Mouse (Mus musculus): ENCODE measurements around the gene Uba52.

The Uba52 gene

DNA sequence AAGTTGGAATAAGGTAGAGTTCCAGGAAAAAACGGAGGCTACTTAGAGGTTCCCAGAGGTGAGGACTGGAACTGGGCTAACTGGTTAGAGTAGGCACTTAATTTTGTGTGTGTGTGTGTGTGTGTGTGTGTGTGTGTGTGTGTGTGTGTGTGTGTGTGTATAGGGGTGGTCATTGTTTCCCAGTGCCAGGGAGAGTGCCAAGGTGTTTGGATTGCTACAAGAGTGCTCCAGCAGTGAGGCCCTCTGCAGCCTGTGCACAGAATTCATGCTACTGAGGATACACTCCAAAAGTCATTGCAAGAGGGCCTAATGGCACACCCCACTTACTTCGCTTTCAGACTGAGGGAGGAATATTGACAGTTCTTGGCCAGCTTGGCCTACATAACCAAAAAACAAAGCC, 27.7 kb downstream of the Uba52 start:
- DNase-seq (ENCODE audit: low spot score) = no peak

- no peak for DNase-seq (ENCODE audit: low spot score)
Observed at GRCm38 (mm10) chr8:70481908-70482307, 28.7 kb downstream of the Uba52 start.

DNA sequence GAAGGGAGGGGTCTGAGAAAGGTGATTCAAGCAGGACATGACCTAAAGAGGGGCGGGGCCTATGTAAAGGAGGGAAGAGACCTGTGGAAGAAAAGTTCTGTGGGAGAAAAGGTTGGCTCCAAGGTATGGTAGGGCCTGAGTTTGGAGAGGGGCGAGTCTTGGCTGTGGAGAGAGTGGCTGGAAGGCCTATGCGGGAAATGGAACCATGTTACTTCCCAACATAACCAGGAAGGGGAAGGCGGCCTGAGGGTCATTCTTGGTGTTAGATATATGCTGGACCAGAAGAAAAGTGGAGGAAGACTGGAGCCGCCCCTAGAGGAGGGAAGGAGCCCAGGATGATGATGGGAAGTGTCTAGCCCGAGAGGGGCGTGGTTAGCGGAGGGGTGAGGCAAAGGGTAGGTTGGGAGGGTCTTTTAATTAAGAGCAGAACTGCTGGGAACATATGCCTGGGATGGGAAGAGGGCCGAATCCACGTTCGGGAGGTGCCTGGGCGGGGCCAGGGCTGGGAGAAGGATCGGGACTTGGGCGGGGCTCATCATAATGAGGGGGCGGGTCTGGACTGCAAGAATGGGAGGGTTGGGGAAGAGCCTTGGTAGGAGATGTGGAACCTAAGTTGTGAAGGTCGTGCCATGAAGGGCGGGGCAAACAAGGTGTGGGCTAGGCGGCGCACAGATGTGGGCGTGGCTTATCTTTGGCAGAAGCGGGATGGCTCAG, 33.2 kb downstream of the Uba52 start:
- peak; percentile 73 for DNase-seq (ENCODE audit: low spot score)

GRCm38 (mm10) chr8:70476333-70477268, 34.0 kb downstream of the Uba52 start, which contains the start of gene Klhl26:
Klhl26 (minus strand) TSS chr8:70476968.
- peak; percentile 98 for DNase-seq (ENCODE audit: low spot score)

- DNase-seq (ENCODE audit: low spot score) = no peak
Observed at GRCm38 (mm10) chr8:70471856-70472255, 38.7 kb downstream of the Uba52 start.

DNA sequence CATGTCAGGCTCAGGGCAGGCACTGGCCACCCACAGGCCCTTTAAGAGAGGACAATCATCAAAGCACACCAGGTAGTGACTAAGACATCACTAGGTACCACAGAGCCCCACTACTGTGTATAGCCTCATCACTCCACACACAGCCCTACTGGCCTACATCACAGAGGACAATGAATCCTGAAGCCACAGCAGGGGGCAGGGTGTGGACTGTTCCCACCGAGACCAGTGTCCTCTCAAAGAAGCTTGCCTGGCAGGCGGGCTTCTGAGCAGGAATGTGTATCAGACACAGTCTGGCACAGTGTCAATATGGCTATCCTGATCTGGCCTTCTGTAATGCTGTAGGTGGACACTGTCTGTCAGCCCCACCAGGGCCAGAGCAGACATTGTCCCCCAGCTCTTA, 40.7 kb downstream of the Uba52 start:
- no peak for DNase-seq (ENCODE audit: low spot score)

GRCm38 (mm10) chr8:70469295-70469916, 41.2 kb downstream of the Uba52 start:
- DNase-seq (ENCODE audit: low spot score) = peak; percentile 13

- DNase-seq (ENCODE audit: low spot score) = no peak
Observed at GRCm38 (mm10) chr8:70468733-70469132, 41.9 kb downstream of the Uba52 start.

- DNase-seq (ENCODE audit: low spot score) = no peak
Observed at GRCm38 (mm10) chr8:70467907-70468306, 42.7 kb downstream of the Uba52 start.

DNA sequence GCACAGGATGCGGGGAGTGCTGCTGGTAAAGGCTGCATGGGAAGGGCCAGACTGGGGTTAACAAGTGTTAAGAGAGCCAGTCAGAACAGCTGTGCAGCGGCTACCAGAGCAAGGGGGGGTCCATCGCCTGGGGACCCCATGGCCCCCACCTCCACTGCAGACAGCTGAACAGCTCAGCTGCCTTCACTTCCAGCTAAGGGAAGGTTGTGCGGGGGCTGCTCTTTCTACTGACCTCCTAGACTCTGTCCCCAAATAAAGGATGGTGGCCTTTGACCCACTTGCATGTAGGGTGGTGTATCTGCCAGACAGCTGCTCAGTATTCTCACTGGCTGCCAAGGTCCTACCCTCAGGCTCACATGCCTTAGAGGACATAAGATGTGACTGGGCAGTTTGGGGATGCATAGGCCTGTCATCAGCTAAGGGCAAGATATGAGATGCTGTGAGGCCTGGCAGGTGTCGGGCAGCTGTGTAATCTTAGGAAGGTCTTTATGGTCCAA, 43.3 kb downstream of the Uba52 start:
- no peak for DNase-seq (ENCODE audit: low spot score)

DNA sequence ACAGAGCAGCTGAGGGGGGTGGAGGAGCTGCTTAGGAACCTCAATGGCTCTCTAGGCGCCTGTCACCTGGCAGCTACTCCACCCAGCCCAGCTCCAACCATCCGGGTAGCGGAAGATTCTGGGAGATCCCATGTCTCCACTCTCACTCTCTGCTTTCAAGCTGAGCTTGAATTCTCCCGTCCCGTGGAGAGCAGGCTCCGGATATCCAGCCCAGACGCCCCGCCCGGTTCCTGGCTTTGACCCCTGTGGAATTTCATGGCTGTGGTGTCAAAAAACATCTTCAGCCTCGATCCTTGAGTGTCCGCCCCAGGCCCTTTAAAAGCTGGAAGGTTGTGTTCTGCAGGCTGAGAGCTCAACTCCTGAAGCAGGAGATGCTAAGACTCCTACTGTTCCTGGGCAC, 43.8 kb downstream of the Uba52 start:
- DNase-seq (ENCODE audit: low spot score) = no peak

DNA sequence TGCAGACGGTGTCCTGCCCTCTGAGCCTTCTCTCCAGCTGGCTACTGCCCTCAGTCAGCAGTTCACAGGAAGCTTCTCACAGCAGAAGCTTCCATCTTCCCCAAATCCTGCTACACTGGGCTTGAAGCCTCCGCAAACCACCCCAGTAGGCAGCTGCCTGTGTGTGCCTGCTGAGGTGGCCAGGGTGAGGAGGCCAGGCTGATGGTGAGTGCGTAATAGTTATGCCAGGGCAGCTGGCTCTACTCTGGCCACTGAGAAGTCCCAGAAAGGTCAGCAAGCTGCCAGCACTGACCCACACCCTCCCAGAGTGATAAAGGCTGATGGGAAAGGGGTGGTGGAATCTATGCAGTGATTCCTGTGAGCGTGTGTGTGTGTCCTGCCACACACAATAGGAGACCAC, 44.3 kb downstream of the Uba52 start:
- DNase-seq (ENCODE audit: low spot score) = no peak

GRCm38 (mm10) chr8:70465701-70466100, 44.9 kb downstream of the Uba52 start:
- DNase-seq (ENCODE audit: low spot score) = no peak

GRCm38 (mm10) chr8:70464162-70464561, 46.4 kb downstream of the Uba52 start:
- no peak for DNase-seq (ENCODE audit: low spot score)

DNA sequence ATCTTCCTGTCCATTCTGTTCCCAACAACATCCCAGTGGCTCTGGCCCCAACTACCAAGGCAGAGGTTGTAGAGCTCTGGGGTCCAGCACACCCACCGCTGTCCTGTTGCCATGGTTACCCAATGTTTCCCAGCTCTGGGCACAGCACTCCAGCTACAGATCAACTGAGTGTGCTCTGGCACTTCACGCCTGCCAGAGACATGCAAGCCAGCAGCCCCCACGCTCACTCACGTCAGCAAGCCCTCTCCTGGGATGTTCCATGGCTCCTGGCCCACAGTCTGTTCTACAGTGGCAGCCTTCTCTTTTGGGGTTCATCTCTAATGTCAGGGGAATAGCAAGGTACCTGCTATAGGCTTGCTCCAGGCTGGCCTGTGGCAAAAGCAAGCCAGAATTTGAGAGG, 47.3 kb downstream of the Uba52 start:
- no peak for DNase-seq (ENCODE audit: low spot score)

DNA sequence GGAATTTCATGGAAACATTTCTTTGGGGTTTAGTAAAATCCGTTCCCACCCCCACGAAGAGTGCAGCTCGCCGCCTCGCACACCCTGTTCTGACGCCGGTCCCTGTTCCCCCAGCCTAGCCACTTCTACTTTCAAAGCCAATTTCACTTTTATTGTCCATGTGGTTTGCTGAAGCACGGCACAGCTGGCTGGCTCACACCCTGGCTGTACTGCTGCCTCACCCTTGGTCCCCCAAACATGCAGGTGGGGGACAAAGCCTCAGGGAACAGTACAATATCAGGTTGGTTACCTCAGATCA, 48.1 kb downstream of the Uba52 start:
- DNase-seq (ENCODE audit: low spot score) = no peak

- no peak for DNase-seq (ENCODE audit: low spot score)
Observed at GRCm38 (mm10) chr8:70461765-70462515, 48.7 kb downstream of the Uba52 start.

GRCm38 (mm10) chr8:70460606-70461005, 50.0 kb downstream of the Uba52 start:
- DNase-seq (ENCODE audit: low spot score) = no peak

- DNase-seq (ENCODE audit: low spot score) = no peak
Observed at GRCm38 (mm10) chr8:70460199-70460598, 50.4 kb downstream of the Uba52 start.

- DNase-seq (ENCODE audit: low spot score) = no peak
Observed at GRCm38 (mm10) chr8:70459636-70460035, 51.0 kb downstream of the Uba52 start.

GRCm38 (mm10) chr8:70458462-70458861, 52.1 kb downstream of the Uba52 start:
- DNase-seq (ENCODE audit: low spot score) = no peak

All from embryo, embryonic 10.5 days (tissue).